Mouse (Mus musculus) CH12.LX (cell line): ENCODE data around the gene Chid1. TPM values are rescaled to one million over a fixed set of nuclear protein-coding genes. Genes with fewer than 3 reads are reported as not detected.

Experiments
- DNase-seq: peaks from one replicate; pipeline ENCODE4 v3.0.0-alpha.2; 2013; ENCODE audit errors: extremely low read depth
- H3K27ac ChIP-seq: 2 replicates; pipeline ENCODE4 v1.5.1; 2012; ENCODE audit warnings: low read depth, mild to moderate bottlenecking, control low read depth, moderate library complexity; ENCODE audit not compliant: insufficient read depth
- H3K27me3 ChIP-seq: replicated peaks from 2 replicates; pipeline ENCODE3; 2012; ENCODE audit warnings: inconsistent platforms
- H3K36me3 ChIP-seq, 2 experiments: replicated peaks in 1 of 2; 2 replicates each; pipeline versions ENCODE3 to v1.6.1; 2012; ENCODE audit warnings: inconsistent platforms in 1 of 2, low read length in 1 of 2, mild to moderate bottlenecking in 1 of 2, mixed read lengths in 1 of 2, moderate library complexity in 1 of 2; ENCODE audit not compliant: control insufficient read depth in 1 of 2, insufficient read depth in 1 of 2
- H3K4me1 ChIP-seq, 2 experiments: 2 replicates each; pipeline ENCODE4 v1.6.1; 2012; ENCODE audit warnings: inconsistent platforms in 1 of 2, moderate library complexity in 1 of 2; ENCODE audit not compliant: insufficient read depth in 2 of 2, control insufficient read depth in 1 of 2
- H3K4me2 ChIP-seq: 2 replicates; pipeline ENCODE4 v1.6.1; 2012; ENCODE audit warnings: low read depth, mild to moderate bottlenecking, control low read depth; ENCODE audit not compliant: poor library complexity, insufficient read depth, severe bottlenecking
- H3K4me3 ChIP-seq, 3 experiments: fragments of 150-350 bp in 1 of 3; sonication (generic) in 1 of 3; replicated peaks in 1 of 3; 2 replicates each; pipeline versions ENCODE3 to v1.5.1; 2011 to 2012; ENCODE audit warnings: low read depth in 2 of 3, low read length in 2 of 3, mild to moderate bottlenecking in 2 of 3, moderate library complexity in 2 of 3, control low read depth in 1 of 3, improper control_type of control experiment in 1 of 3, inconsistent platforms in 1 of 3, mixed read lengths in 1 of 3; ENCODE audit not compliant: poor library complexity in 1 of 3
- H3K79me2 ChIP-seq: replicated peaks from 2 replicates; pipeline ENCODE4 v1.6.1; 2012; ENCODE audit warnings: mild to moderate bottlenecking, moderate library complexity; ENCODE audit not compliant: control insufficient read depth, poor library complexity, insufficient read depth, severe bottlenecking; ENCODE audit errors: extremely low read depth
- H3K9ac ChIP-seq: 2 replicates; pipeline ENCODE4 v1.6.1; 2012; ENCODE audit warnings: low read depth, mild to moderate bottlenecking, control low read depth, moderate library complexity; ENCODE audit not compliant: insufficient read depth
- H3K9me3 ChIP-seq: replicated peaks from 2 replicates; pipeline ENCODE3; 2012; ENCODE audit warnings: low read length, inconsistent platforms, mixed read lengths
- CHD2 ChIP-seq: IDR thresholded peaks from 2 replicates; pipeline ENCODE4 v1.6.1; 2011; ENCODE audit warnings: low read length, improper control_type of control experiment
- CTCF ChIP-seq, 2 experiments: IDR thresholded peaks in 1 of 2; conservative IDR thresholded peaks in 1 of 2; 2 replicates each; pipeline ENCODE4 v1.5.1; 2011 to 2012; ENCODE audit warnings: low read depth in 2 of 2, low read length in 2 of 2, improper control_type of control experiment in 1 of 2, inconsistent platforms in 1 of 2, mild to moderate bottlenecking in 1 of 2, moderate library complexity in 1 of 2
- ELF1 ChIP-seq: IDR thresholded peaks from 2 replicates; pipeline ENCODE4 v1.6.1; 2014; ENCODE audit warnings: low read depth, mild to moderate bottlenecking, inconsistent platforms, low read length, improper control_type of control experiment
- ETS1 ChIP-seq: conservative IDR thresholded peaks from 2 replicates; pipeline ENCODE4 v1.6.1; 2012; ENCODE audit warnings: low read depth, mild to moderate bottlenecking, inconsistent platforms, low read length, improper control_type of control experiment, moderate library complexity
- GABPA ChIP-seq: IDR thresholded peaks from 2 replicates; pipeline ENCODE4 v1.6.1; 2012; ENCODE audit warnings: low read depth, low read length, improper control_type of control experiment, inconsistent platforms; ENCODE audit not compliant: insufficient replicate concordance
- HCFC1 ChIP-seq: IDR thresholded peaks from 2 replicates; pipeline ENCODE4 v1.6.1; 2012; ENCODE audit warnings: low read depth, mild to moderate bottlenecking, inconsistent platforms, low read length, improper control_type of control experiment
- IRF4 ChIP-seq: IDR thresholded peaks from 2 replicates; pipeline ENCODE4 v1.6.1; 2014; ENCODE audit warnings: low read depth, mild to moderate bottlenecking, inconsistent platforms, low read length, improper control_type of control experiment
- JUN ChIP-seq: IDR thresholded peaks from 2 replicates; pipeline ENCODE4 v1.6.1; 2011; ENCODE audit warnings: low read depth, mild to moderate bottlenecking, low read length, improper control_type of control experiment, moderate library complexity; ENCODE audit not compliant: insufficient read depth
- MXI1 ChIP-seq: IDR thresholded peaks from 2 replicates; pipeline ENCODE4 v1.6.1; 2011; ENCODE audit warnings: mild to moderate bottlenecking, low read depth, low read length, improper control_type of control experiment
- NELFE ChIP-seq: IDR thresholded peaks from 2 replicates; pipeline ENCODE4 v1.6.1; 2011; ENCODE audit warnings: low read depth, low read length, improper control_type of control experiment
- POLR2AphosphoS2 ChIP-seq: IDR thresholded peaks from 2 replicates; pipeline ENCODE4 v1.6.1; 2011; ENCODE audit warnings: low read depth, low read length, improper control_type of control experiment
- RAD21 ChIP-seq: IDR thresholded peaks from 2 replicates; pipeline ENCODE4 v1.6.1; 2011; ENCODE audit warnings: low read depth, mild to moderate bottlenecking, low read length, improper control_type of control experiment, moderate library complexity
- RCOR1 ChIP-seq: conservative IDR thresholded peaks from 2 replicates; pipeline ENCODE4 v1.6.1; 2012; ENCODE audit warnings: low read depth, mild to moderate bottlenecking, inconsistent platforms, low read length, improper control_type of control experiment
- SIN3A ChIP-seq: IDR thresholded peaks from 2 replicates; pipeline ENCODE4 v1.6.1; 2012; ENCODE audit warnings: low read length, improper control_type of control experiment, inconsistent platforms
- SMC3 ChIP-seq: IDR thresholded peaks from 2 replicates; pipeline ENCODE4 v1.6.1; 2011; ENCODE audit warnings: low read depth, low read length, improper control_type of control experiment
- TBP ChIP-seq: conservative IDR thresholded peaks from 2 replicates; pipeline ENCODE4 v1.6.1; 2011; ENCODE audit warnings: low read depth, low read length, improper control_type of control experiment
- TCF12 ChIP-seq: IDR thresholded peaks from 2 replicates; pipeline ENCODE4 v1.6.1; 2014; ENCODE audit warnings: low read depth, mild to moderate bottlenecking, inconsistent platforms, low read length, improper control_type of control experiment
- ZC3H11A ChIP-seq: IDR thresholded peaks from 2 replicates; pipeline ENCODE4 v1.6.1; 2012; ENCODE audit warnings: low read depth, mild to moderate bottlenecking, inconsistent platforms, low read length, improper control_type of control experiment
- dilution Hi-C: fragments of 300-500 bp; cut with MboI; formaldehyde crosslinking; loops from 2 replicates; pipeline ENCODE4 v1.14.3; 2020; ENCODE audit warnings: low sequenced_read_pairs; ENCODE audit not compliant: extremely low pct_unique_long_range_greater_than_20kb, extremely low pct_ligation_motif_present
- in situ Hi-C: fragments of 300-500 bp; cut with MboI; formaldehyde crosslinking; loops from 3 replicates; pipeline ENCODE4 v1.14.3; 2019; ENCODE audit warnings: low sequenced_read_pairs, low pct_ligation_motif_present, low pct_unique_long_range_greater_than_20kb, mixed read lengths
- polyA plus RNA-seq: library from polyadenylated mRNA; unstranded; fragments of >175 nt; gene quantifications from 2 replicates; pipeline ENCODE4 v1.2.1, GENCODE M21; 2012; ENCODE audit warnings: low read depth; ENCODE audit not compliant: insufficient read length
- total RNA-seq, 2 experiments: library from RNA; depleted of rRNA; stranded (reverse); fragments of 300-350 nt in 1 of 2; fragments of >200 nt in 1 of 2; gene quantifications; 2 replicates each; pipeline ENCODE4 v1.2.3; 2012 to 2014

Gene Chid1
- total and polyA plus RNA-seq, 3 experiments, result 27.0 to 50.5 (median 42.3) TPM

- Histone ChIP-seq H3K4me1 (peaks cover 0 to 5% of the 10 kb centered on the region in 2 experiments; a peak in 3 of 4 replicates), H3K9me3 (no peaks in the 10 kb centered on the region), H3K36me3 (peaks cover 42 to 94% of the 10 kb centered on the region in 2 experiments), H3K4me2 (no peak overlapping the region), H3K4me3 (no peak overlapping the region), H3K27ac (no peak overlapping the region), H3K9ac (no peak overlapping the region), H3K27me3 (no peaks in the 10 kb centered on the region), H3K79me2 (no peaks in the 10 kb centered on the region)
- in situ Hi-C loops (loop anchor here (5.0 kb wide), 1 partner anchor 43 kb away; no protein-coding TSS in a partner anchor), dilution Hi-C loops (no loop called here)
- TF ChIP-seq TBP, result no peak
- no peak for TF ChIP-seq ETS1
- TF ChIP-seq JUN, result no peak
- TF ChIP-seq HCFC1, result no peak
- no peak for TF ChIP-seq NELFE
- no peak for TF ChIP-seq IRF4
- no peak for TF ChIP-seq POLR2AphosphoS2
- TF ChIP-seq GABPA, result no peak
- DNase-seq, result no peak
Measured at GRCm38 (mm10) chr7:141525580-141525925, 14.1 kb downstream of the Chid1 start.

- dilution Hi-C loops, result no loop called here
- Histone ChIP-seq H3K9me3 (no peaks in the 10 kb centered on the region), H3K27me3 (no peaks in the 10 kb centered on the region), H3K79me2 (no peaks in the 10 kb centered on the region), H3K9ac (no peak overlapping the region), H3K36me3 (peaks cover 43 to 96% of the 10 kb centered on the region in 2 experiments), H3K4me1 (peaks cover 0 to 5% of the 10 kb centered on the region in 2 experiments; a peak in 3 of 4 replicates), H3K4me3 (no peak overlapping the region), H3K4me2 (no peak overlapping the region), H3K27ac (no peak overlapping the region)
- DNase-seq, result peak; percentile 90
- TF ChIP-seq SMC3 (peak; percentile 92), RCOR1 (no peak), TCF12 (no peak), ELF1 (peak; percentile 62; the same call in 1 of the 2 replicates), NELFE (peak; percentile 37; the same call in 1 of the 2 replicates), MXI1 (no peak), SIN3A (0 out of 2 replicates have a peak, but pooled peaks have one; percentile 41), ZC3H11A (peak; percentile 23; the same call in 1 of the 2 replicates), CTCF (conservative IDR thresholded peaks at IDR 0.05 in 1 of 2, IDR thresholded peaks at IDR 0.05 in 1 of 2; ENCODE audit: low read depth in 2 of 2, low read length in 2 of 2) (peak; percentile 66 to 97), IRF4 (no peak), CHD2 (no peak), RAD21 (peak; percentile 96)
- in situ Hi-C loops, result loop anchor here (5.0 kb wide), 1 partner anchor 43 kb away; no protein-coding TSS in a partner anchor
Measured at GRCm38 (mm10) chr7:141524760-141525579, 14.7 kb downstream of the Chid1 start.
